Mouse (Mus musculus): ENCODE measurements around the gene Mybpc2. TPM values are rescaled to one million over a fixed set of nuclear protein-coding genes. Genes with fewer than 3 reads are reported as not detected.

Mybpc2 gene
- polyA plus RNA-seq, 1 experiment from 2014 or later, result 0.57 TPM

DNA sequence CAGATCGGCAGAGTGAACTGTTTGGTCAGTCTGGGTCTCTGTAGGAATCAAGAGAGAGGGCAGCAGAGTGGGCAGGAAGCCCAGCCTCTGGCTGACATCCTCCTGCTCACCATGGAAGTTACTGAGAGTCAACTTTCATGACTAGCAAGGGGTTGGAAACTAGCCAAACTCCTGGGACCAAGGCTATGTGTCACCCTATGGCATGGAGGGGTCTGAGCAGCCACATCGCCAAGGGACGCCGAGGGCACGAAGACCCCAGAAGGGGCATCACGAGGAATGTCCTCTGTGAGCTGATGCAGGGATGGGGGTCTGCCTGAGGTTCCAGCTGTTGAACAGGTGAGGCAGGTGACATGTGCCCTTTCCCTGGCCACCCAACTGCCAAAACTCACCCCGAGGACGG, 35.9 kb downstream of the Mybpc2 start:
- DNase-seq (ENCODE audit: low spot score) (no peak), ATAC-seq (ENCODE audit: low read depth) (no peak)
- 91% methylated on average over 8 of the region's 8 CpGs for WGBS
- H3K9me3 ChIP-seq (ENCODE audit: control insufficient read depth, low read length), result no peaks in the 10 kb centered on the region
- H3K27me3 ChIP-seq (replicated peaks; ENCODE audit: control insufficient read depth, insufficient read depth, low read length), result no peaks in the 10 kb centered on the region
- no peak overlapping the region for H3K27ac ChIP-seq (replicated peaks; ENCODE audit: low read depth, low read length)
- H3K4me3 ChIP-seq (ENCODE audit: low read depth, low read length), result no peak overlapping the region
- no peaks in the 10 kb centered on the region for H3K4me1 ChIP-seq (ENCODE audit: control insufficient read depth, insufficient read depth, low read length)
- H3K4me2 ChIP-seq (ENCODE audit: low read depth, low read length), result no peak overlapping the region
- H3K9ac ChIP-seq (ENCODE audit: low read depth, low read length), result no peak overlapping the region
- peaks cover 44% of the 10 kb centered on the region for H3K36me3 ChIP-seq (ENCODE audit: control insufficient read depth, insufficient read depth, low read length)

DNA sequence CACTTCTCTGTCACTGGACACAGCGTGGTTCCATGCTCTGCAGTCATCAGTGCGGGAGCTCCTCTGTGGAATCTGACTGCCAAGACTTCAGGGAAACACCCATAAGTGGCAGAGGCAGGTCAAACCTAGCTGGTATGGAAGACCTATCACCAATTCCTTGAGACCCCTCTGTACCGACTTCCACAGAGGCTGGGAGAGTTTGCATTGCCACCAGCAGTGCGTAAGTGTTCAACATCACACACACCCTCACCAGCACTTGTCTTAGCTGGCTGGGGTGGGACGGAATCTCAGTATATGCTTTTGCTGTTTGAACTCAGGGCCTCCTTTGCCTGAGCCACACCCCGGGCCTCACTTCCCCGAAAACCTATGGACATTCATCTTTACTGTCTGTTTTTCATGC, 36.5 kb downstream of the Mybpc2 start:
- DNase-seq (ENCODE audit: low spot score) (no peak), ATAC-seq (ENCODE audit: low read depth) (no peak)
- Histone ChIP-seq H3K27me3 (replicated peaks; ENCODE audit: control insufficient read depth, insufficient read depth, low read length) (no peaks in the 10 kb centered on the region), H3K36me3 (ENCODE audit: control insufficient read depth, insufficient read depth, low read length) (peaks cover 38% of the 10 kb centered on the region), H3K4me2 (ENCODE audit: low read depth, low read length) (no peak overlapping the region), H3K9me3 (ENCODE audit: control insufficient read depth, low read length) (no peaks in the 10 kb centered on the region), H3K9ac (ENCODE audit: low read depth, low read length) (no peak overlapping the region), H3K4me3 (ENCODE audit: low read depth, low read length) (no peak overlapping the region), H3K4me1 (ENCODE audit: control insufficient read depth, insufficient read depth, low read length) (no peaks in the 10 kb centered on the region), H3K27ac (replicated peaks; ENCODE audit: low read depth, low read length) (no peak overlapping the region)
- 93% methylated on average over 7 of the region's 7 CpGs for WGBS

DNA sequence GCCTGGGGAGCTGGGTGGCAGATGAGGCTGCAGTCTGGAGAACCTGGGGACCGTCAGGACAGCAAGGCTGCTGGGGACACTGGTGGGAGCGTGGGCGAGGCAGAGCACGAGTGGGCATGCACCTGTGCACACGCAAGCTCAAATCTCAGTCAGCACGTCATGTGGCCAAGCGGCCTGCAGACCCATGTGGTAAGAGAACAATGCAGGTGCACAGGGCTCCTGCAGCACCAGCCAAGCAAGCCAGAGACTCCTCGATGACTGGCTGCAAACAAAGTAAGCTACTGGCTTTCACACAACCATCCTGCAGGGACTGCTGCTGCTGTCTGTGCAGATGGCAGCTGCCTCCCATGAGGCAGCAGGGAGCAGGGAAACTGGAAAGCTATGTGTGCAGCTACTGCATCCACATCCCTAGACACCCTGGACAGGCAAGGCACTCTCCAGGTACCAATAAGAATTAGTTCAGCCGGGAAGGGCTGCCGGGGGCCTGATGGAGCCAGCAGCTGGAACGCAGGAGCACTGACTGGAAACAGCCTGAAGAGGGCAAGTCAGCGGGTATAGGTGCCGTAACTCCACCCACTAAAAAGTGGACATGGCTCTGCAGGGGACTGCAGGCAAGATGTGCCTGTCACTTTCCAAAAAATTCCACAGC, 37.4 kb downstream of the Mybpc2 start:
- Histone ChIP-seq H3K4me3 (ENCODE audit: low read depth, low read length) (no peak overlapping the region), H3K4me1 (ENCODE audit: control insufficient read depth, insufficient read depth, low read length) (no peaks in the 10 kb centered on the region), H3K9me3 (ENCODE audit: control insufficient read depth, low read length) (no peaks in the 10 kb centered on the region), H3K4me2 (ENCODE audit: low read depth, low read length) (no peak overlapping the region), H3K27me3 (replicated peaks; ENCODE audit: control insufficient read depth, insufficient read depth, low read length) (0 out of 2 replicates have a peak, but pooled peaks cover 4% of the 10 kb centered on the region), H3K27ac (replicated peaks; ENCODE audit: low read depth, low read length) (no peak overlapping the region), H3K9ac (ENCODE audit: low read depth, low read length) (no peak overlapping the region), H3K36me3 (ENCODE audit: control insufficient read depth, insufficient read depth, low read length) (peaks cover 29% of the 10 kb centered on the region)
- WGBS, result 61% methylated on average over 13 of the region's 13 CpGs
- 0 out of 2 replicates have a peak, but pooled peaks have one; percentile 6 for ATAC-seq (ENCODE audit: low read depth)
- no peak for DNase-seq (ENCODE audit: low spot score)

DNA sequence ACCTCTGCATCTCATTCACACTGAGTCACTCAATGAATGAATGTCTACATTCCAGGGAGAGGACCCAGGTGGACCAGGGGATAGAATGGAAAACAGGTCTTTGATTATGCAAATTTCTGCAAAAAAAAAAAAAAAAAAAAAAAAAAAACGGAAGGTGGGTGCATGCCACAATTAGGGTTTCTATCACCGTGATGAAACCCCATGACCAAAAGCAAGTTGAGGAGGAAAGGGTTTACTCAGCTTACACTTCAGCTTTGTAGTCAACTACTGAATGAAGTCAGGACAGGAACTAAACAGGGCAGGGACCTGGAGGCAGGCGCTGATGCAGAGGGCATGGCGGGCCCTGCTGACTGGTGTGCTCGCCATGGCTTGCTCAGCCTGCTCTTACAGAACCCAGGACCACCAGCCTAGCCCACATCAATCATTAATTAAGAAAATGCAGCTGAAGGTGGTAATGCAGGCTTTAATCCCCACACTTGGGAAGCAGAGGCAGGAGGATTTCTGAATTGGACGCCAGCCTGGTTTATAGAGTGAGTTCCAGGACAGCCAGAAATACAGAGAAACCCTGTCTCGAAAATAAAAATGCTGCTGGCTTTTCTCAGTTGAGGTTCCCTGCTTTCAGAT, 38.8 kb downstream of the Mybpc2 start:
- no peak overlapping the region for H3K4me2 ChIP-seq (ENCODE audit: low read depth, low read length)
- no peak for ATAC-seq (ENCODE audit: low read depth)
- H3K4me1 ChIP-seq (ENCODE audit: control insufficient read depth, insufficient read depth, low read length), result no peaks in the 10 kb centered on the region
- DNase-seq (ENCODE audit: low spot score), result no peak
- WGBS, result 76% methylated on average over 6 of the region's 7 CpGs
- H3K27ac ChIP-seq (replicated peaks; ENCODE audit: low read depth, low read length), result no peak overlapping the region
- H3K9me3 ChIP-seq (ENCODE audit: control insufficient read depth, low read length), result no peaks in the 10 kb centered on the region
- no peak overlapping the region for H3K9ac ChIP-seq (ENCODE audit: low read depth, low read length)
- H3K27me3 ChIP-seq (replicated peaks; ENCODE audit: control insufficient read depth, insufficient read depth, low read length), result 0 out of 2 replicates have a peak, but pooled peaks cover 6% of the 10 kb centered on the region
- H3K36me3 ChIP-seq (ENCODE audit: control insufficient read depth, insufficient read depth, low read length), result peaks cover 16% of the 10 kb centered on the region
- no peak overlapping the region for H3K4me3 ChIP-seq (ENCODE audit: low read depth, low read length)

DNA sequence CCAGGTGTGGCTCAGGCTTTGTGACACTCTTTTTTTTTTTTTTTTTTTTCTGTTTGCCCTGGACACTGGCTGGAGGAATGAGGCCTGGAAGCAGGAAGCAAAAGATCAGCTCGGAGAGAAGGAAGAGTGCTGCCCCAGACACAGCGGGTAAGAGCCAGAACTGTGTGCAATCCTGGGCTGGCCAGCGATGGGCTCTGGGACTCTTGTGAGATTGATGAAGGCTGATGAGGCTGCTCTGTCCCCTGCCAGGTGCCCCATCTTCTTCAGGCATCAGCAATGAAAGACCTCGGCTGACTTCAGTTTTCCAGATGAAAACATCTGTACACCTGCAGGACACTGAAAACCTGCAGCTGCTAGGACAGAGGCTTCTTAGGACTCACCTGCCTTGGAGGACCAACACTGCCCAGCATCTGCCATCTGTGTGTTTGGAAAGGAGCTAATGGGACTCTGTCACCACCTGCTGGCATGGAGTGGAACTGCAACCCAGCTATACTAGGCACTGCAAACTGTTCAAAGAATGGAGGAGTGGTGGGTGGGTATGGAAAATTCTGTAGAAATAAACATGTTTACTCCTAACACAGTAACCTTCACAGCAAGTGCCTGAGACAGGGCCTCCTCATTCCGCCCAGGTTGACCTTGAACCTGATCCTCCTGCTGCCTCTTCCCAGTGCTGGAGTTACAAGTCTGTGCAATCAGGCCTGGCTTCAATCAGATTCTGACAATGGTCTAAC, 39.5 kb downstream of the Mybpc2 start:
- Histone ChIP-seq H3K4me3 (ENCODE audit: low read depth, low read length) (no peak overlapping the region), H3K4me2 (ENCODE audit: low read depth, low read length) (no peak overlapping the region), H3K9me3 (ENCODE audit: control insufficient read depth, low read length) (no peaks in the 10 kb centered on the region), H3K9ac (ENCODE audit: low read depth, low read length) (no peak overlapping the region), H3K27me3 (replicated peaks; ENCODE audit: control insufficient read depth, insufficient read depth, low read length) (peaks cover 12% of the 10 kb centered on the region), H3K27ac (replicated peaks; ENCODE audit: low read depth, low read length) (no peak overlapping the region), H3K4me1 (ENCODE audit: control insufficient read depth, insufficient read depth, low read length) (no peaks in the 10 kb centered on the region), H3K36me3 (ENCODE audit: control insufficient read depth, insufficient read depth, low read length) (peaks cover 11% of the 10 kb centered on the region; the same call in 1 of the 2 replicates)
- 42% methylated on average over 5 of the region's 5 CpGs for WGBS
- DNase-seq (ENCODE audit: low spot score), result peak; percentile 68
- peak; percentile 66; the same call in 1 of the 2 replicates for ATAC-seq (ENCODE audit: low read depth)

DNA sequence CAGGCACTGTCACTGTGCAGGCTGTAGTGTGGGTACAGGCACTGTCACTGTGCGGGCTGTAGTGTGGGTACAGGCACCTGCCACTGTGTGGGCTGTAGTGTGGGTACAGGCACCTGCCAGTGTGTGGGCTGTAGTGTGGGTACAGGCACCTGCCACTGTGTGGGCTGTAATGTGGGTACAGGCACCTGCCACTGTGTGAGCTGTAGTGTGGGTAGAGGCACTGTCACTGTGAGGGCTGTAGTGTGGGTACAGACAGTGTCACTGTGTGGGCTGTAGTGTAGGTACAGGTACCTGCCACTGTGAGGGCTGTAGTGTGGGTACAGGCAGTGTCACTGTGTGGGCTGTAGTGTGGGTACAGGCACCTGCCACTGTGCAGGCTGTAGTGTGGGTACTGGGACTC, 40.3 kb downstream of the Mybpc2 start:
- no peaks in the 10 kb centered on the region for H3K4me1 ChIP-seq (ENCODE audit: control insufficient read depth, insufficient read depth, low read length)
- WGBS, result 100% methylated on average over 1 of the region's 1 CpGs
- ATAC-seq (ENCODE audit: low read depth), result no peak

DNA sequence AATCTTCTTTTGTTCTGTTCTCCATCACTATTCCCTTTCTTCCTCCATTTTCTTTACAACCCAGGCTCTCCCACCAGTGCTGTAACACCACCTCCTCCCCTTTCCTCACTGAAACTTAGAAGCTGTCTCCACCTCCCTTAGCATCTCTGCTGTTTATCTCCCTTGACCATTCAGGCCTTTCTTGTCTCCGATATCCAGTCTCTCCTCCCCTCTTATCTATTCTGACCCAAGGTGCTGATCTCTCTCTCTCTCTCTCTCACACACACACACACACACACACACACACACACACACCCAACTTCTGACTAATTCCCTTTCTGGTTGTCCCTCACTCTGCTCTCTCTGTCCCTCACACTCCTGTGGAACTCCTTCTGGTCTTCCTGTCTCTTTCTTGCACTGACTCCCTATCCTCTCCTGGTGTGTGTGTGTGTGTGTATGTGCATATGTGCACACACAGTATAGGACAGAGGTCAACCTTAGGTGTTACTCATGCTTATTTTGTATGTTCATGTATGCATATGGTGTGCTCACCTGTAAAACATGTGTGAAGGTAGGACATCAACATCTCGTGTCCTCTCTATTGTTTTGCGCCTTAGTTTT, 41.5 kb downstream of the Mybpc2 start:
- no peaks in the 10 kb centered on the region for H3K9me3 ChIP-seq (ENCODE audit: control insufficient read depth, low read length)
- peaks cover 24% of the 10 kb centered on the region for H3K27me3 ChIP-seq (replicated peaks; ENCODE audit: control insufficient read depth, insufficient read depth, low read length)
- no peaks in the 10 kb centered on the region for H3K4me1 ChIP-seq (ENCODE audit: control insufficient read depth, insufficient read depth, low read length)
- 74% methylated on average over 3 of the region's 3 CpGs for WGBS
- no peak overlapping the region for H3K9ac ChIP-seq (ENCODE audit: low read depth, low read length)
- H3K27ac ChIP-seq (replicated peaks; ENCODE audit: low read depth, low read length), result no peak overlapping the region
- H3K4me3 ChIP-seq (ENCODE audit: low read depth, low read length), result no peak overlapping the region
- ATAC-seq (ENCODE audit: low read depth) (no peak), DNase-seq (ENCODE audit: low spot score) (no peak)
- no peak overlapping the region for H3K4me2 ChIP-seq (ENCODE audit: low read depth, low read length)
- H3K36me3 ChIP-seq (ENCODE audit: control insufficient read depth, insufficient read depth, low read length), result no peaks in the 10 kb centered on the region

More for the DNA sequence above, 40.3 kb downstream of the Mybpc2 start:
- Histone ChIP-seq H3K27me3 (replicated peaks; ENCODE audit: control insufficient read depth, insufficient read depth, low read length) (peaks cover 17% of the 10 kb centered on the region), H3K27ac (replicated peaks; ENCODE audit: low read depth, low read length) (no peak overlapping the region), H3K4me2 (ENCODE audit: low read depth, low read length) (no peak overlapping the region), H3K9me3 (ENCODE audit: control insufficient read depth, low read length) (no peaks in the 10 kb centered on the region), H3K9ac (ENCODE audit: low read depth, low read length) (no peak overlapping the region), H3K36me3 (ENCODE audit: control insufficient read depth, insufficient read depth, low read length) (peaks cover 9% of the 10 kb centered on the region; the same call in 1 of the 2 replicates), H3K4me3 (ENCODE audit: low read depth, low read length) (no peak overlapping the region)
- DNase-seq (ENCODE audit: low spot score), result no peak

DNA sequence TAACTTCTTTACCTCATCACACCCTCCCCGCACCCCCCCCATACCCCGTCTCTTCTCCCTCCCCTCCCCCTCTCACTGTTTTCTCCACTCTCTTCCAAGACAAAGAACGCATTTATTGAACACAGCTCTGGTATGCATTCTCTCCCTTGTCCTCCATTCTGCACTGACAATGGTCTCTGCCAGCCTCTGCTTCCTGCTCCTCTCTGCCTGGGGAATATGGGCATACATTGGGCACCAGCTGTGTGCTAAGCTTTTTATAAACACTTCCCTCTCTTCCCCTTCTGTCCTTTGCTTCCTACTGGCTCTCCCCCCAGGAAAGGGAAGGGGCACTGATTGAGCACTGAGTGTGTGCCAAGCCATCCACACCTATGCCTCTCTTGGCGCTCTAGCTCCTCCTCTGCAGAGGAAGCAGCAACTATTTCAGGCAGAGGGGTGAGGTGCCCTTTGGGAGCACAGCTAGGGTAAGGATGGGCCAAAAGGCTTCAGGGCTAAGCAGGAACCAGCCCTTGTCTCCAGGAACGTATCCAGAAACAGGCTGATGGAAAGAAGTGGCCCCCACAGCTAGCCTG, 49.3 kb downstream of the Mybpc2 start:
- Histone ChIP-seq H3K9ac (ENCODE audit: low read depth, low read length) (no peak overlapping the region), H3K27ac (replicated peaks; ENCODE audit: low read depth, low read length) (peak overlapping the region; percentile 55; the same call in 1 of the 2 replicates), H3K4me3 (ENCODE audit: low read depth, low read length) (no peak overlapping the region), H3K4me2 (ENCODE audit: low read depth, low read length) (peak overlapping the region; percentile 24; the same call in 1 of the 2 replicates), H3K27me3 (replicated peaks; ENCODE audit: control insufficient read depth, insufficient read depth, low read length) (peaks cover 33% of the 10 kb centered on the region), H3K9me3 (ENCODE audit: control insufficient read depth, low read length) (no peaks in the 10 kb centered on the region), H3K36me3 (ENCODE audit: control insufficient read depth, insufficient read depth, low read length) (no peaks in the 10 kb centered on the region), H3K4me1 (ENCODE audit: control insufficient read depth, insufficient read depth, low read length) (0 out of 2 replicates have a peak, but pooled peaks cover 6% of the 10 kb centered on the region)
- 26% methylated on average over 5 of the region's 5 CpGs for WGBS
- DNase-seq (ENCODE audit: low spot score) (no peak), ATAC-seq (ENCODE audit: low read depth) (no peak)
